ENCODE assay signal across 9 mouse cellular contexts in genomic region chr3:40798500-40798899, GRCm38 (mm10). TPM values are rescaled to one million over a fixed set of nuclear protein-coding genes. Genes with fewer than 3 reads are reported as not detected.
DNase-seq lines count a peak whose midpoint lies in the region; ATAC-seq and TF ChIP-seq lines count a peak whose summit lies in the region.
"Had no signal": no experiment of that assay in that cellular context is flagged by ENCODE, and none has a peak within 500 bp of the region (broad histone marks: within the 10 kb centered on the region; RNA-seq: fewer than 3 reads in every experiment).

No protein-coding gene starts in this region.

- peak; percentile 70 for ATAC-seq in Patski
- ATAC-seq in hematopoietic stem cell, adult 5-6 weeks (replicated peaks in 1 of 2; ENCODE audit: insufficient read depth in 1 of 2, low FRiP score in 2 of 2, low TSS enrichment in 1 of 2, low read depth in 1 of 2, poor library complexity in 2 of 2, severe bottlenecking in 2 of 2): peak; percentile 46 to 59
- peak; percentile 40 for ATAC-seq in liver, embryonic 13.5 days (ENCODE audit: low read depth)
- ATAC-seq in neutrophil, adult 5-6 weeks (ENCODE audit: extremely low read depth, insufficient number of reproducible peaks, low FRiP score, poor library complexity, severe bottlenecking): peak; percentile 78

- DNase-seq in left cerebral cortex, adult 18-20 months (ENCODE audit: low spot score in 2 of 2): peak; percentile 35 to 39
- DNase-seq in left cerebral cortex, postnatal 36 days (ENCODE audit: low spot score in 2 of 2): no peak
- no peak for DNase-seq in Patski (ENCODE audit: low read depth, low spot score)
- peak; percentile 54 to 67 for DNase-seq in cerebellum, postnatal 14 days
- peak; percentile 70 for DNase-seq in liver, embryonic 13.5 days
- peak; percentile 79 for DNase-seq in thymus, postnatal 4 days

- POLR2A ChIA-PET in Patski (lab: Charles Lee): no interaction called here

- no peak overlapping the region for H3K9ac ChIP-seq in liver, embryonic 13.5 days

- H3K9me3 ChIP-seq in liver, embryonic 13.5 days (replicated peaks): no peaks in the 10 kb centered on the region
- H3K9me3 ChIP-seq: heart, embryonic 13.5 days had no signal

- peaks cover 33% of the 10 kb centered on the region for H3K4me1 ChIP-seq in liver, embryonic 13.5 days (replicated peaks)

- 33% methylated on average over 7 of the region's 7 CpGs for WGBS in liver, embryonic 13.5 days (ENCODE audit: insufficient replicate concordance)

- CTCF ChIA-PET in Patski (lab: Charles Lee): interaction anchor here (1.1 to 2.6 kb wide), 9 partner anchors 10 to 274 kb away, joined by 3 to 19 read pairs (median 5); no protein-coding TSS in a partner anchor

- intact Hi-C loops in left cerebral cortex, postnatal 36 days (cut with DNase I): no loop called here

- peak; percentile 86 for TF ChIP-seq CTCF in Patski (IDR thresholded peaks at IDR 0.05)

- H3K4me2 ChIP-seq in liver, embryonic 13.5 days: peak overlapping the region; percentile 93

- peaks cover 16% of the 10 kb centered on the region for H3K36me3 ChIP-seq in liver, embryonic 13.5 days

- H3K27ac ChIP-seq in liver, embryonic 13.5 days: peak overlapping the region; percentile 52; the same call in 1 of the 2 replicates

- in situ Hi-C loops in Patski (cut with MboI; ENCODE audit: low pct_unique_long_range_greater_than_20kb): no loop called here

- H3K4me3 ChIP-seq in liver, embryonic 13.5 days (replicated peaks): peak overlapping the region; percentile 98

- H3K27me3 ChIP-seq in Patski: no peaks in the 10 kb centered on the region
- no peaks in the 10 kb centered on the region for H3K27me3 ChIP-seq in liver, embryonic 13.5 days
- H3K27me3 ChIP-seq: heart, embryonic 13.5 days had no signal

RNA-seq across cellular contexts. Expression of gene Plk4, which starts 1.3 kb away (rescaled TPM):
- 1 to 10 TPM; 4.3 to 5.3 TPM for total RNA-seq in left cerebral cortex, adult 18-20 months (2021)
- 1 to 10 TPM; 4.0 to 4.2 TPM for total RNA-seq in left cerebral cortex, postnatal 36 days (2021)
- 36.7 TPM for polyA plus RNA-seq in Patski (2021)
- 59.2 and 60.2 TPM in 2 replicates for total RNA-seq in hematopoietic stem cell, adult 5-6 weeks (2017)
- 45.9 and 46.1 TPM in 2 replicates for polyA plus RNA-seq in liver, embryonic 13.5 days (2015; fragmentation: Nextera tagmentation; extraction: Ambion mirVana)
- total RNA-seq in neutrophil, adult 5-6 weeks (2017): 13.9 and 16.4 TPM in 2 replicates

RNA-seq across cellular contexts. Expression of gene Mfsd8, which starts 48.2 kb away (rescaled TPM):
- 10 to 100 TPM; 17.9 to 21.1 TPM for total RNA-seq in left cerebral cortex, adult 18-20 months (2021)
- total RNA-seq in left cerebral cortex, postnatal 36 days (2021): 10 to 100 TPM; 16.7 to 22.1 TPM
- polyA plus RNA-seq in Patski (2021): 9.1 TPM
- total RNA-seq in hematopoietic stem cell, adult 5-6 weeks (2017): 5.4 and 8.9 TPM in 2 replicates
- polyA plus RNA-seq in liver, embryonic 13.5 days (2015; fragmentation: Nextera tagmentation; extraction: Ambion mirVana): 3.9 and 5.0 TPM in 2 replicates
- total RNA-seq in neutrophil, adult 5-6 weeks (2017): 7.9 and 9.1 TPM in 2 replicates

RNA-seq across cellular contexts. Expression of gene Abhd18, which starts 48.3 kb away (rescaled TPM):
- total RNA-seq in left cerebral cortex, adult 18-20 months (2021): 10 to 100 TPM; 11.9 to 13.8 TPM
- total RNA-seq in left cerebral cortex, postnatal 36 days (2021): 10 to 100 TPM; 10.2 to 13.7 TPM
- 20.0 TPM for polyA plus RNA-seq in Patski (2021)
- total RNA-seq in hematopoietic stem cell, adult 5-6 weeks (2017): 10.9 and 13.2 TPM in 2 replicates
- polyA plus RNA-seq in liver, embryonic 13.5 days (2015; fragmentation: Nextera tagmentation; extraction: Ambion mirVana): 3.2 and 3.4 TPM in 2 replicates
- 12.5 and 13.0 TPM in 2 replicates for total RNA-seq in neutrophil, adult 5-6 weeks (2017)

RNA-seq across cellular contexts. Expression of gene Hspa4l, which starts 54.2 kb away (rescaled TPM):
- 100 to 1,000 TPM; 178 to 183 TPM for total RNA-seq in left cerebral cortex, adult 18-20 months (2021)
- total RNA-seq in left cerebral cortex, postnatal 36 days (2021): 100 to 1,000 TPM; 153 to 164 TPM
- polyA plus RNA-seq in Patski (2021): 97.1 TPM
- total RNA-seq in hematopoietic stem cell, adult 5-6 weeks (2017): 41.6 and 49.2 TPM in 2 replicates
- polyA plus RNA-seq in liver, embryonic 13.5 days (2015; fragmentation: Nextera tagmentation; extraction: Ambion mirVana): 20.4 and 25.5 TPM in 2 replicates
- total RNA-seq in neutrophil, adult 5-6 weeks (2017): 21.3 and 23.0 TPM in 2 replicates

Comparison
In these comparisons a context has a peak if more than half of its experiments do, and no peak if none do; other contexts are left out.
1. DNase-seq: peak in left cerebral cortex, adult 18-20 months (2 of 2), cerebellum, postnatal 14 days (2 of 2), liver, embryonic 13.5 days (single experiment) and thymus, postnatal 4 days (single experiment); none in left cerebral cortex, postnatal 36 days (0 of 2) and Patski (single experiment).
2. Peak in every context shown above with its lines, with median percentiles within 50 percentile points of each other: ATAC-seq.